In genomic region chr4:69435390-69435789, GRCm38 (mm10) we compare ENCODE assay signal across 12 mouse cellular contexts.
"Had no signal": no experiment of that assay in that cellular context is flagged by ENCODE, and none has a peak within 500 bp of the region (broad histone marks: within the 10 kb centered on the region; RNA-seq: fewer than 3 reads in every experiment).

No protein-coding gene starts in this region.

- DNase-seq: retina, postnatal 1 day; right cerebral cortex, adult 18-20 months; right cerebral cortex, postnatal 14 days; right cerebral cortex, postnatal 25 days; right cerebral cortex, postnatal 4 days; spleen, adult 18-20 months; thymus, adult 18-20 months; thymus, adult 2 months; thymus, postnatal 14 days; thymus, postnatal 25 days; thymus, postnatal 36 days; thymus, postnatal 4 days had no signal
